Mouse (Mus musculus) CH12.LX (cell line): Measurements from ENCODE around the gene Fyttd1. TPM values are rescaled to one million over a fixed set of nuclear protein-coding genes. Genes with fewer than 3 reads are reported as not detected.
"Not testable (repeated sequence)": the region's sequence is repeated elsewhere in the genome, so short reads cannot be mapped to it uniquely, and the experiment has no call there.

Experiments
- DNase-seq: peaks from one replicate; pipeline ENCODE4 v3.0.0-alpha.2; 2013; ENCODE audit errors: extremely low read depth
- H3K27ac ChIP-seq: 2 replicates; pipeline ENCODE4 v1.5.1; 2012; ENCODE audit warnings: low read depth, mild to moderate bottlenecking, control low read depth, moderate library complexity; ENCODE audit not compliant: insufficient read depth
- H3K27me3 ChIP-seq: replicated peaks from 2 replicates; pipeline ENCODE3; 2012; ENCODE audit warnings: inconsistent platforms
- H3K36me3 ChIP-seq, 2 experiments: replicated peaks in 1 of 2; 2 replicates each; pipeline versions ENCODE3 to v1.6.1; 2012; ENCODE audit warnings: inconsistent platforms in 1 of 2, low read length in 1 of 2, mild to moderate bottlenecking in 1 of 2, mixed read lengths in 1 of 2, moderate library complexity in 1 of 2; ENCODE audit not compliant: control insufficient read depth in 1 of 2, insufficient read depth in 1 of 2
- H3K4me1 ChIP-seq, 2 experiments: 2 replicates each; pipeline ENCODE4 v1.6.1; 2012; ENCODE audit warnings: inconsistent platforms in 1 of 2, moderate library complexity in 1 of 2; ENCODE audit not compliant: insufficient read depth in 2 of 2, control insufficient read depth in 1 of 2
- H3K4me2 ChIP-seq: 2 replicates; pipeline ENCODE4 v1.6.1; 2012; ENCODE audit warnings: low read depth, mild to moderate bottlenecking, control low read depth; ENCODE audit not compliant: poor library complexity, insufficient read depth, severe bottlenecking
- H3K4me3 ChIP-seq, 3 experiments: fragments of 150-350 bp in 1 of 3; sonication (generic) in 1 of 3; replicated peaks in 1 of 3; 2 replicates each; pipeline versions ENCODE3 to v1.5.1; 2011 to 2012; ENCODE audit warnings: low read depth in 2 of 3, low read length in 2 of 3, mild to moderate bottlenecking in 2 of 3, moderate library complexity in 2 of 3, control low read depth in 1 of 3, improper control_type of control experiment in 1 of 3, inconsistent platforms in 1 of 3, mixed read lengths in 1 of 3; ENCODE audit not compliant: poor library complexity in 1 of 3
- H3K79me2 ChIP-seq: replicated peaks from 2 replicates; pipeline ENCODE4 v1.6.1; 2012; ENCODE audit warnings: mild to moderate bottlenecking, moderate library complexity; ENCODE audit not compliant: control insufficient read depth, poor library complexity, insufficient read depth, severe bottlenecking; ENCODE audit errors: extremely low read depth
- H3K9ac ChIP-seq: 2 replicates; pipeline ENCODE4 v1.6.1; 2012; ENCODE audit warnings: low read depth, mild to moderate bottlenecking, control low read depth, moderate library complexity; ENCODE audit not compliant: insufficient read depth
- H3K9me3 ChIP-seq: replicated peaks from 2 replicates; pipeline ENCODE3; 2012; ENCODE audit warnings: low read length, inconsistent platforms, mixed read lengths
- BHLHE40 ChIP-seq: IDR thresholded peaks from 2 replicates; pipeline ENCODE4 v1.6.1; 2011; ENCODE audit warnings: mild to moderate bottlenecking, low read depth, low read length, improper control_type of control experiment
- ELF1 ChIP-seq: IDR thresholded peaks from 2 replicates; pipeline ENCODE4 v1.6.1; 2014; ENCODE audit warnings: low read depth, mild to moderate bottlenecking, inconsistent platforms, low read length, improper control_type of control experiment
- ETS1 ChIP-seq: conservative IDR thresholded peaks from 2 replicates; pipeline ENCODE4 v1.6.1; 2012; ENCODE audit warnings: low read depth, mild to moderate bottlenecking, inconsistent platforms, low read length, improper control_type of control experiment, moderate library complexity
- JUND ChIP-seq: conservative IDR thresholded peaks from 2 replicates; pipeline ENCODE4 v1.6.1; 2011; ENCODE audit warnings: low read depth, low read length, improper control_type of control experiment
- KAT2A ChIP-seq: IDR thresholded peaks from 2 replicates; pipeline ENCODE4 v1.6.1; 2012; ENCODE audit warnings: low read length, improper control_type of control experiment, inconsistent platforms; ENCODE audit not compliant: insufficient replicate concordance
- MAX ChIP-seq: IDR thresholded peaks from 2 replicates; pipeline ENCODE4 v1.6.1; 2011; ENCODE audit warnings: low read length, improper control_type of control experiment
- MXI1 ChIP-seq: IDR thresholded peaks from 2 replicates; pipeline ENCODE4 v1.6.1; 2011; ENCODE audit warnings: mild to moderate bottlenecking, low read depth, low read length, improper control_type of control experiment
- POLR2A ChIP-seq: IDR thresholded peaks from 2 replicates; pipeline ENCODE4 v1.6.1; 2011; ENCODE audit warnings: low read depth, mild to moderate bottlenecking, improper control_type of control experiment, low read length
- TBP ChIP-seq: conservative IDR thresholded peaks from 2 replicates; pipeline ENCODE4 v1.6.1; 2011; ENCODE audit warnings: low read depth, low read length, improper control_type of control experiment
- TCF12 ChIP-seq: IDR thresholded peaks from 2 replicates; pipeline ENCODE4 v1.6.1; 2014; ENCODE audit warnings: low read depth, mild to moderate bottlenecking, inconsistent platforms, low read length, improper control_type of control experiment
- UBTF ChIP-seq: IDR thresholded peaks from 2 replicates; pipeline ENCODE4 v1.6.1; 2012; ENCODE audit warnings: low read depth, mild to moderate bottlenecking, inconsistent platforms, low read length, improper control_type of control experiment, moderate library complexity
- USF1 ChIP-seq: IDR thresholded peaks from 2 replicates; pipeline ENCODE4 v1.6.1; 2014; ENCODE audit warnings: low read depth, mild to moderate bottlenecking, inconsistent platforms, low read length, improper control_type of control experiment
- ZC3H11A ChIP-seq: IDR thresholded peaks from 2 replicates; pipeline ENCODE4 v1.6.1; 2012; ENCODE audit warnings: low read depth, mild to moderate bottlenecking, inconsistent platforms, low read length, improper control_type of control experiment
- ZKSCAN1 ChIP-seq: IDR thresholded peaks from 2 replicates; pipeline ENCODE4 v1.6.1; 2012; ENCODE audit warnings: low read depth, inconsistent platforms, low read length, improper control_type of control experiment, borderline replicate concordance
- dilution Hi-C: fragments of 300-500 bp; cut with MboI; formaldehyde crosslinking; loops from 2 replicates; pipeline ENCODE4 v1.14.3; 2020; ENCODE audit warnings: low sequenced_read_pairs; ENCODE audit not compliant: extremely low pct_unique_long_range_greater_than_20kb, extremely low pct_ligation_motif_present
- in situ Hi-C: fragments of 300-500 bp; cut with MboI; formaldehyde crosslinking; loops from 3 replicates; pipeline ENCODE4 v1.14.3; 2019; ENCODE audit warnings: low sequenced_read_pairs, low pct_ligation_motif_present, low pct_unique_long_range_greater_than_20kb, mixed read lengths
- polyA plus RNA-seq: library from polyadenylated mRNA; unstranded; fragments of >175 nt; gene quantifications from 2 replicates; pipeline ENCODE4 v1.2.1, GENCODE M21; 2012; ENCODE audit warnings: low read depth; ENCODE audit not compliant: insufficient read length
- total RNA-seq, 2 experiments: library from RNA; depleted of rRNA; stranded (reverse); fragments of 300-350 nt in 1 of 2; fragments of >200 nt in 1 of 2; gene quantifications; 2 replicates each; pipeline ENCODE4 v1.2.3; 2012 to 2014

The Fyttd1 gene
- total and polyA plus RNA-seq, 3 experiments, result 148 to 264 (median 168) TPM

GRCm38 (mm10) chr16:32935088-32935487 is 57.8 kb downstream of the Fyttd1 start:
- no peaks in the 10 kb centered on the region for H3K9me3 ChIP-seq
- no peak for DNase-seq
- H3K27ac ChIP-seq, result peak overlapping the region; percentile 75
- H3K9ac ChIP-seq, result peak overlapping the region; percentile 45; the same call in 1 of the 2 replicates
- H3K4me1 ChIP-seq, result peaks cover 13 to 59% of the 10 kb centered on the region in 2 experiments
- H3K36me3 ChIP-seq, result peaks cover 0 to 14% of the 10 kb centered on the region in 2 experiments
- in situ Hi-C loops, result no loop called here
- dilution Hi-C loops, result no loop called here
- no peak for TF ChIP-seq MAX
- TF ChIP-seq TCF12, result no peak
- no peak for TF ChIP-seq POLR2A
- TF ChIP-seq TBP, result no peak
- no peak for TF ChIP-seq ZC3H11A
- no peak for TF ChIP-seq BHLHE40
- TF ChIP-seq ZKSCAN1, result no peak
- TF ChIP-seq USF1, result no peak
- TF ChIP-seq ETS1, result no peak
- no peak for TF ChIP-seq KAT2A
- TF ChIP-seq MXI1, result no peak
- peak overlapping the region in 1 of 3 experiments; percentile 55 for H3K4me3 ChIP-seq
- H3K27me3 ChIP-seq, result no peaks in the 10 kb centered on the region
- H3K4me2 ChIP-seq, result peak overlapping the region; percentile 52
- H3K79me2 ChIP-seq, result peaks cover 38% of the 10 kb centered on the region

GRCm38 (mm10) chr16:32937358-32937757 is 60.1 kb downstream of the Fyttd1 start:
- H3K27me3 ChIP-seq, result no peaks in the 10 kb centered on the region
- peaks cover 9% of the 10 kb centered on the region for H3K9me3 ChIP-seq
- H3K4me1 ChIP-seq, result peaks cover 13 to 51% of the 10 kb centered on the region in 2 experiments
- in situ Hi-C loops (no loop called here), dilution Hi-C loops (no loop called here)
- peaks cover 0 to 13% of the 10 kb centered on the region in 2 experiments for H3K36me3 ChIP-seq
- H3K9ac ChIP-seq, result no peak overlapping the region
- no peak for TF ChIP-seq JUND
- TF ChIP-seq MAX, result no peak
- TF ChIP-seq UBTF, result no peak
- no peak for TF ChIP-seq ELF1
- DNase-seq, result no peak
- H3K79me2 ChIP-seq, result peaks cover 30% of the 10 kb centered on the region
- H3K4me3 ChIP-seq, result no peak overlapping the region
- no peak overlapping the region for H3K4me2 ChIP-seq
- no peak overlapping the region for H3K27ac ChIP-seq

- in situ Hi-C loops, result not testable (repeated sequence)
- peak overlapping the region in 1 of 3 experiments; percentile 31 for H3K4me3 ChIP-seq
- H3K79me2 ChIP-seq, result peaks cover 21% of the 10 kb centered on the region
These were observed 62.0 kb downstream of the Fyttd1 start for GRCm38 (mm10) chr16:32939301-32939700.

GRCm38 (mm10) chr16:32939716-32940115 is 62.4 kb downstream of the Fyttd1 start:
- H3K9ac ChIP-seq, DNase-seq, H3K27me3 ChIP-seq, in situ Hi-C loops, H3K4me2 ChIP-seq, H3K9me3 ChIP-seq, H3K27ac ChIP-seq, dilution Hi-C loops, H3K4me3 ChIP-seq: not testable (repeated sequence)
- Histone ChIP-seq H3K36me3 (peaks cover 0 to 13% of the 10 kb centered on the region in 2 experiments), H3K4me1 (peaks cover 10 to 28% of the 10 kb centered on the region in 2 experiments), H3K79me2 (peaks cover 21% of the 10 kb centered on the region)

More at GRCm38 (mm10) chr16:32939301-32939700, 62.0 kb downstream of the Fyttd1 start:
- peak; percentile 26 for DNase-seq
- H3K27ac ChIP-seq, dilution Hi-C loops, H3K27me3 ChIP-seq, H3K9me3 ChIP-seq, H3K4me2 ChIP-seq, H3K9ac ChIP-seq: not testable (repeated sequence)
- peaks cover 0 to 13% of the 10 kb centered on the region in 2 experiments for H3K36me3 ChIP-seq
- peaks cover 10 to 32% of the 10 kb centered on the region in 2 experiments for H3K4me1 ChIP-seq

GRCm38 (mm10) chr16:32941226-32941625 is 63.9 kb downstream of the Fyttd1 start:
- dilution Hi-C loops, H3K27ac ChIP-seq, H3K4me3 ChIP-seq, DNase-seq, in situ Hi-C loops, H3K27me3 ChIP-seq, H3K4me2 ChIP-seq, H3K9ac ChIP-seq: not testable (repeated sequence)
- Histone ChIP-seq H3K4me1 (peaks cover 4 to 16% of the 10 kb centered on the region in 2 experiments; a peak in 3 of 4 replicates), H3K79me2 (peaks cover 16% of the 10 kb centered on the region), H3K9me3 (peaks cover 13% of the 10 kb centered on the region), H3K36me3 (peaks cover 0 to 14% of the 10 kb centered on the region in 2 experiments)
